Mouse (Mus musculus) cerebellum, adult (tissue): ENCODE measurements around the gene Mllt3.

Source experiments
- ATAC-seq: cut with Nextera tagmentation; 2 replicates; pipeline ENCODE4 v1.9.2; 2017; ENCODE audit warnings: mild to moderate bottlenecking, moderate library complexity, mixed read lengths; ENCODE audit not compliant: insufficient number of reproducible peaks, low FRiP score, low TSS enrichment

Gene Mllt3

GRCm38 (mm10) chr4:87954421-87955083, 78.6 kb downstream of the Mllt3 start:
- peak; percentile 52; the same call in 1 of the 2 replicates for ATAC-seq

GRCm38 (mm10) chr4:87953736-87954135, 79.4 kb downstream of the Mllt3 start:
- no peak for ATAC-seq

GRCm38 (mm10) chr4:87953268-87953667, 79.9 kb downstream of the Mllt3 start:
- ATAC-seq = no peak

GRCm38 (mm10) chr4:87949451-87949850, 83.7 kb downstream of the Mllt3 start:
- ATAC-seq = no peak

GRCm38 (mm10) chr4:87944320-87944719, 88.8 kb downstream of the Mllt3 start:
- peak; percentile 41; the same call in 1 of the 2 replicates for ATAC-seq

- ATAC-seq = no peak
These were observed 90.2 kb downstream of the Mllt3 start for GRCm38 (mm10) chr4:87942921-87943403.

GRCm38 (mm10) chr4:87939474-87940154, 93.5 kb downstream of the Mllt3 start:
- no peak for ATAC-seq

GRCm38 (mm10) chr4:87936326-87936725, 96.8 kb downstream of the Mllt3 start:
- ATAC-seq = no peak

GRCm38 (mm10) chr4:87933701-87934337, 99.3 kb downstream of the Mllt3 start:
- ATAC-seq = no peak

- no peak for ATAC-seq
These were observed 102.6 kb downstream of the Mllt3 start for GRCm38 (mm10) chr4:87930356-87931245.

GRCm38 (mm10) chr4:87928603-87929199, 104.5 kb downstream of the Mllt3 start:
- no peak for ATAC-seq

- no peak for ATAC-seq
These were observed 105.8 kb downstream of the Mllt3 start for GRCm38 (mm10) chr4:87927354-87927753.

GRCm38 (mm10) chr4:87920664-87921063, 112.5 kb downstream of the Mllt3 start:
- no peak for ATAC-seq

- no peak for ATAC-seq
These were observed 121.8 kb downstream of the Mllt3 start for GRCm38 (mm10) chr4:87911172-87911994.

- ATAC-seq = no peak
These were observed 127.9 kb downstream of the Mllt3 start for GRCm38 (mm10) chr4:87905149-87905771.

GRCm38 (mm10) chr4:87904722-87905121, 128.4 kb downstream of the Mllt3 start:
- no peak for ATAC-seq

- ATAC-seq = no peak
These were observed 130.6 kb downstream of the Mllt3 start for GRCm38 (mm10) chr4:87902584-87902983.

GRCm38 (mm10) chr4:87901166-87901565, 132.0 kb downstream of the Mllt3 start:
- peak; percentile 78 for ATAC-seq

GRCm38 (mm10) chr4:87893498-87893897, 139.7 kb downstream of the Mllt3 start:
- no peak for ATAC-seq
